Mouse (Mus musculus) ES-E14 (cell line): ENCODE results near the gene Mvb12a.

Experiments used
- CHD2 ChIP-seq: IDR thresholded peaks from 2 replicates; pipeline ENCODE4 v1.6.1; 2014; ENCODE audit warnings: mild to moderate bottlenecking, low read depth, low read length, inconsistent platforms
- HCFC1 ChIP-seq: IDR thresholded peaks from 2 replicates; pipeline ENCODE4 v1.6.1; 2012; ENCODE audit warnings: low read length, inconsistent platforms, borderline replicate concordance; ENCODE audit not compliant: insufficient read depth
- MAFK ChIP-seq: IDR thresholded peaks from 2 replicates; pipeline ENCODE4 v1.6.1; 2014; ENCODE audit warnings: mild to moderate bottlenecking, low read depth, low read length, inconsistent platforms; ENCODE audit not compliant: insufficient read depth
- ZC3H11A ChIP-seq: IDR thresholded peaks from 2 replicates; pipeline ENCODE4 v1.6.1; 2012; ENCODE audit warnings: low read depth, mild to moderate bottlenecking, inconsistent platforms, low read length, borderline replicate concordance
- ZNF384 ChIP-seq: IDR thresholded peaks from 2 replicates; pipeline ENCODE4 v1.6.1; 2012; ENCODE audit warnings: low read depth, low read length, inconsistent platforms

DNA sequence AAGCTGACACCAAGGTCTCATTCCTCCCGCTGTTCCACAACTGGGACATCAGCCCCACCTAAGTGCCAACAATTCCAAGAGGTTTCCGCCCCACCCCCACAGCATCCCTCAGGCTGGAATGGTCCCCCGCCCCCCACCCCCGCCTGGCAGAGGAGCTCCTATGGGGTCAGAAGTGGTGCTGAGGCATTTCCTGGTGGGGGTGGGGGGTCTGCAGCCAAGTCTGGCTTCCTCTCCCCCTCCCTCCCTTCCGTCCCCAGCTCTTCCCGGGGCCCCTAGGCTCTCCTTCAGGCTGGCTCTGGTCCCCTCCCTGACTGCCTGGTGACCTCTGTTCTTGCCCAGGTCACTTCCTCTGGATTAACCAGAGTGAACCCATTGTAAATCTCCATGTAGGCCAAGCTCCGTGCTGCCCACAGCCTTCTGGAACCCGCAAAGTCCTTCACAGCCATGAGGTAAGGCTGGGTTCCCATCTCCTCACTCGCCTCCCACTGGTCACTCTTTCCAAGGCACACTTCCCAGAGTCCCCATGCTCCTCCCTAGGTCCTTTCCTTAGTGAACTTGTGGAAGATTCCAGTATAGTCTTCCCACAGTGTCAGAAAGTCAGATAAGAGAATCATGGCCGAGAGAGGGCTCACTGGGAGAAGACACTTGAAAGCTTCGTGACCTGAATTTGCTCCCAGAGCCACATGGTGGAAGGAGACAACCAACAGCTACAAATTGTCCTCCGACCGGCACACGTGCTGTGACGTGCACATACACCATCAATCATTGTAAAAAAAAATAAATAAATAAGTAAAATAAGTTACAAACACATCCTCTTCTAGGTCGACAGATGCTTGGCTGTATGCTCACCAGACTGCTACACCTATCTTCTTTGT lies 43.7 kb upstream of the Mvb12a start:
- TF ChIP-seq ZC3H11A: no peak
- no peak for TF ChIP-seq CHD2
- no peak for TF ChIP-seq ZNF384
- no peak for TF ChIP-seq MAFK
- no peak for TF ChIP-seq HCFC1
